Mouse (Mus musculus) intestine, embryonic 16.5 days (tissue): ENCODE measurements around the gene Ndufaf2. TPM values are rescaled to one million over a fixed set of nuclear protein-coding genes. Genes with fewer than 3 reads are reported as not detected.

ENCODE experiments used
- ATAC-seq: fragments of 200-750 bp; cut with Nextera tagmentation; 2 replicates; pipeline ENCODE4 v1.8.0; 2017; ENCODE audit warnings: moderate TSS enrichment, moderate library complexity
- H3K27ac ChIP-seq: fragments of 300-500 bp; sonication (generic); 2 replicates; pipeline ENCODE4 v1.5.1; 2014; ENCODE audit warnings: mild to moderate bottlenecking, low read length
- H3K27me3 ChIP-seq: fragments of 300-500 bp; sonication (generic); replicated peaks from 2 replicates; pipeline ENCODE4 v1.6.1; 2014; ENCODE audit warnings: low read length, control low read depth, mixed read lengths; ENCODE audit not compliant: control insufficient read depth, insufficient read depth
- H3K36me3 ChIP-seq: fragments of 300-500 bp; sonication (generic); 2 replicates; pipeline ENCODE4 v1.6.1; 2014; ENCODE audit warnings: low read length, control low read depth; ENCODE audit not compliant: control insufficient read depth, insufficient read depth
- H3K4me1 ChIP-seq: fragments of 300-500 bp; sonication (generic); 2 replicates; pipeline ENCODE4 v1.6.1; 2014; ENCODE audit warnings: low read length, control low read depth, mixed read lengths; ENCODE audit not compliant: control insufficient read depth, insufficient read depth
- H3K4me2 ChIP-seq: fragments of 300-500 bp; sonication (generic); 2 replicates; pipeline ENCODE4 v1.6.1; 2014; ENCODE audit warnings: low read depth, low read length, control low read depth
- H3K4me3 ChIP-seq: fragments of 300-500 bp; sonication (generic); 2 replicates; pipeline ENCODE4 v1.5.1; 2014; ENCODE audit warnings: mild to moderate bottlenecking, low read length
- H3K9ac ChIP-seq: fragments of 300-500 bp; sonication (generic); 2 replicates; pipeline ENCODE4 v1.6.1; 2014; ENCODE audit warnings: low read depth, low read length
- H3K9me3 ChIP-seq: fragments of 300-500 bp; sonication (generic); 2 replicates; pipeline ENCODE4 v1.6.1; 2016; ENCODE audit warnings: low read length, control low read depth; ENCODE audit not compliant: control insufficient read depth
- WGBS: fragments of 180-500 bp; shearing (Covaris S2); extraction: QIAGEN DNeasy Blood & Tissue Kit; methylation state at CpG from one replicate; pipeline ENCODE4 v1.1.7; 2014; 5-methylcytosine and 5-hydroxymethylcytosine counted together
- polyA plus RNA-seq: library from polyadenylated mRNA; unstranded; fragments of >200 nt; fragmentation: Nextera tagmentation; extraction: Ambion mirVana; gene quantifications from 2 replicates; pipeline ENCODE4 v1.2.1, GENCODE M21; 2015

Ndufaf2 gene
- polyA plus RNA-seq = 51.4 and 55.7 TPM in 2 replicates

- Histone ChIP-seq H3K4me2 (peak within 1 kb of the TSS; percentile 89), H3K27ac (no peak within 1 kb of the TSS), H3K4me1 (peaks cover 5% of the 10 kb centered on the region), H3K9me3 (no peaks in the 10 kb centered on the region), H3K27me3 (no peaks in the 10 kb centered on the region), H3K36me3 (no peaks in the 10 kb centered on the region), H3K4me3 (peak within 1 kb of the TSS; percentile 94), H3K9ac (peak within 1 kb of the TSS; percentile 68)
- ATAC-seq = peak; percentile 98
- WGBS = under 1% methylated on average over 47 of the region's 47 CpGs
Measured at GRCm38 (mm10) chr13:108158465-108159240, at the start of gene Ndufaf2, which contains the start of gene Ercc8. Gene Ndufaf2 (minus strand): TSS chr13:108158623. Gene Ercc8 (plus strand): TSS chr13:108158731.

- H3K9me3 ChIP-seq = no peaks in the 10 kb centered on the region
- H3K27me3 ChIP-seq = no peaks in the 10 kb centered on the region
- ATAC-seq = no peak
- WGBS = 76% methylated on average over 5 of the region's 5 CpGs
- no peak overlapping the region for H3K4me2 ChIP-seq
- no peak overlapping the region for H3K27ac ChIP-seq
- H3K36me3 ChIP-seq = no peaks in the 10 kb centered on the region
- no peak overlapping the region for H3K4me3 ChIP-seq
- no peak overlapping the region for H3K9ac ChIP-seq
- no peaks in the 10 kb centered on the region for H3K4me1 ChIP-seq
Measured at GRCm38 (mm10) chr13:108208090-108208489, 49.7 kb upstream of the Ndufaf2 start.

GRCm38 (mm10) chr13:108207447-108207846, 49.0 kb upstream of the Ndufaf2 start:
- Histone ChIP-seq H3K36me3 (no peaks in the 10 kb centered on the region), H3K27me3 (no peaks in the 10 kb centered on the region), H3K9me3 (no peaks in the 10 kb centered on the region), H3K4me2 (no peak overlapping the region), H3K27ac (no peak overlapping the region), H3K9ac (no peak overlapping the region), H3K4me3 (no peak overlapping the region), H3K4me1 (no peaks in the 10 kb centered on the region)
- WGBS = 88% methylated on average over 2 of the region's 2 CpGs
- ATAC-seq = no peak

- no peaks in the 10 kb centered on the region for H3K4me1 ChIP-seq
- no peaks in the 10 kb centered on the region for H3K36me3 ChIP-seq
- H3K27me3 ChIP-seq = no peaks in the 10 kb centered on the region
- no peak overlapping the region for H3K27ac ChIP-seq
- no peak overlapping the region for H3K9ac ChIP-seq
- no peaks in the 10 kb centered on the region for H3K9me3 ChIP-seq
- H3K4me3 ChIP-seq = no peak overlapping the region
- no peak overlapping the region for H3K4me2 ChIP-seq
- WGBS = 75% methylated on average over 3 of the region's 3 CpGs
- peak; percentile 48; the same call in 1 of the 2 replicates for ATAC-seq
Measured at GRCm38 (mm10) chr13:108204857-108205256, 46.4 kb upstream of the Ndufaf2 start.

- Histone ChIP-seq H3K27me3 (no peaks in the 10 kb centered on the region), H3K27ac (no peak overlapping the region), H3K36me3 (0 out of 2 replicates have a peak, but pooled peaks cover 3% of the 10 kb centered on the region), H3K4me1 (no peaks in the 10 kb centered on the region), H3K4me2 (no peak overlapping the region), H3K9ac (no peak overlapping the region), H3K9me3 (no peaks in the 10 kb centered on the region), H3K4me3 (no peak overlapping the region)
- ATAC-seq = no peak
- 88% methylated on average over 6 of the region's 6 CpGs for WGBS
Measured at GRCm38 (mm10) chr13:108195474-108195873, 37.1 kb upstream of the Ndufaf2 start.

- ATAC-seq = peak; percentile 78
- H3K4me1 ChIP-seq = no peaks in the 10 kb centered on the region
- H3K4me2 ChIP-seq = no peak overlapping the region
- no peak overlapping the region for H3K9ac ChIP-seq
- H3K27ac ChIP-seq = no peak overlapping the region
- H3K4me3 ChIP-seq = no peak overlapping the region
- no peaks in the 10 kb centered on the region for H3K27me3 ChIP-seq
- WGBS = 49% methylated on average over 11 of the region's 11 CpGs
- 0 out of 2 replicates have a peak, but pooled peaks cover 3% of the 10 kb centered on the region for H3K36me3 ChIP-seq
- no peaks in the 10 kb centered on the region for H3K9me3 ChIP-seq
Measured at GRCm38 (mm10) chr13:108191074-108191720, 32.8 kb upstream of the Ndufaf2 start.

- Histone ChIP-seq H3K36me3 (0 out of 2 replicates have a peak, but pooled peaks cover 8% of the 10 kb centered on the region), H3K4me3 (no peak overlapping the region), H3K27me3 (no peaks in the 10 kb centered on the region), H3K4me2 (no peak overlapping the region), H3K27ac (no peak overlapping the region), H3K9me3 (no peaks in the 10 kb centered on the region), H3K4me1 (no peaks in the 10 kb centered on the region), H3K9ac (no peak overlapping the region)
- ATAC-seq = no peak
- WGBS = 90% methylated on average over 4 of the region's 4 CpGs
Measured at GRCm38 (mm10) chr13:108187994-108188393, 29.6 kb upstream of the Ndufaf2 start.

- ATAC-seq = no peak
- H3K4me2 ChIP-seq = no peak overlapping the region
- no peak overlapping the region for H3K4me3 ChIP-seq
- H3K36me3 ChIP-seq = 0 out of 2 replicates have a peak, but pooled peaks cover 8% of the 10 kb centered on the region
- whole genome bisulfite sequencing = 95% methylated on average over 3 of the region's 3 CpGs
- no peaks in the 10 kb centered on the region for H3K27me3 ChIP-seq
- H3K4me1 ChIP-seq = no peaks in the 10 kb centered on the region
- no peak overlapping the region for H3K9ac ChIP-seq
- no peak overlapping the region for H3K27ac ChIP-seq
- no peaks in the 10 kb centered on the region for H3K9me3 ChIP-seq
Measured at GRCm38 (mm10) chr13:108185530-108185929, 27.1 kb upstream of the Ndufaf2 start.

GRCm38 (mm10) chr13:108184743-108185255, 26.4 kb upstream of the Ndufaf2 start:
- Histone ChIP-seq H3K36me3 (0 out of 2 replicates have a peak, but pooled peaks cover 8% of the 10 kb centered on the region), H3K9me3 (no peaks in the 10 kb centered on the region), H3K9ac (no peak overlapping the region), H3K27me3 (no peaks in the 10 kb centered on the region), H3K4me1 (no peaks in the 10 kb centered on the region), H3K4me3 (no peak overlapping the region), H3K27ac (no peak overlapping the region), H3K4me2 (no peak overlapping the region)
- no peak for ATAC-seq
